Mouse (Mus musculus) layer of hippocampus, postnatal 25 days (tissue): ENCODE results near the gene Lonp2. TPM values are rescaled to one million over a fixed set of nuclear protein-coding genes. Genes with fewer than 3 reads are reported as not detected.

Source experiments
- DNase-seq, 2 experiments: peaks; one replicate each; pipeline ENCODE4 v3.0.0; 2022; ENCODE audit warnings: mixed read lengths in 2 of 2, low spot score in 1 of 2; ENCODE audit errors: extremely low spot score in 1 of 2
- total RNA-seq, 2 experiments: library from RNA; stranded (reverse); gene quantifications; 2 replicates each; pipeline ENCODE4 v1.2.3; 2021

Lonp2 gene
- total RNA-seq, 2 experiments from 2014 or later, result 72.6 to 79.2 TPM

- no peak for DNase-seq
Measured at GRCm38 (mm10) chr8:86617759-86618387, 6.0 kb upstream of the Lonp2 start.

DNA sequence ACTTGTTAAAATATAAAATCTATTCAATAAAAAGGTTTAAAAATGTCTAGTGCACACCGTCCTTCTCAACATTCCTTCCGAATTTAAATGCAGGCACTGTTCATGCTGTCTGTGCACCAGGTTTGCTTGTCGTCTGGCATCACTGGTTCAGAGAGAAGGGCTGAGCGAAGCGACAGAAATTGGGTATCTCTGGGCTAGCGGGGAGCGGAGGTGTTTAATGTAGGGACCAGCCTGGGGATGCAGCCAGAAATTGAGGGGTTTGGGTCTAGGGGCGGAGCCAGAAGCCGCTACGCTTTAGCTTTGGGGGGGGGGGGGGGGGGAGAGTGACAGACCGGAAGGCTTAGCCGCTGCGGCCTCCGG lies 312 bp upstream of the Lonp2 start:
- DNase-seq, result no peak

GRCm38 (mm10) chr8:86624915-86625314 lies 1.1 kb downstream of the Lonp2 start:
- DNase-seq, result no peak

GRCm38 (mm10) chr8:86630212-86630611 lies 6.4 kb downstream of the Lonp2 start:
- no peak for DNase-seq

DNA sequence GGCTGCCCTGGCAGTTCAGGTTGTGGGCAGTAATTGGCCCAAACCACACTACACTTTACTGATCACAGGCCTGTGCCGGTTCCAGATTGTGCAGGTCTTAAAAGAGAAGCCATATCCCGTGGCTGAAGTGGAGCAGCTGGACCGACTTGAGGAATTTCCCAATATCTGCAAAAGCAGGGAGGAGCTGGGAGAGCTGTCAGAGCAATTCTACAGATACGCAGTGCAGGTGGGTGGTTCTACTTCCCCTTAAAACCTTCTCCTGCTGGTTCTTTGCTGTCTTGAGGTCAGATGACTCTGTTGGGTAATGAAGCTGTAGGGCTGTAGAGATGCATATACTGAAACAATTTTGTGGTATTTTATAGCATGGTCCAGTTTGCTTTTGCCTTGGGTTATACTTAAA lies 7.6 kb downstream of the Lonp2 start:
- DNase-seq, result no peak

DNA sequence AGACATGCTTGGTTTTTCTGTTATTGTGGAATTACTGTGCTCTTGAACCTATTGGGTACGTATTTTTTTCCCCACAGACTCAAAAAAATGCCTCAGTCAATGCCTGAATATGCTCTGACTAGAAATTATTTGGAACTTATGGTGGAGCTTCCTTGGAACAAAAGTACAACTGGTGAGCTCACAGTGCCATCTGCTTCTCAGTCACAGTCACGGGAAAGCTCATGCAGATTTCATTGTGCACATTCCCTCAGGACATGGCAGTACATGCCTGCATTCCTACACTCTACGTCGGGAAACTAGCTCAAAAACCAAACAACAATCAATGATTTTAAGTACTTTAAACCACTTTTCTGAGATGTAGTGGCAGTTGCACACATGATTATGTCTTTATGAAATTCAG lies 14.0 kb downstream of the Lonp2 start:
- DNase-seq, result no peak

- DNase-seq, result no peak
Measured at GRCm38 (mm10) chr8:86638981-86639380, 15.1 kb downstream of the Lonp2 start.

GRCm38 (mm10) chr8:86642682-86643081 lies 18.8 kb downstream of the Lonp2 start:
- DNase-seq, result no peak

DNA sequence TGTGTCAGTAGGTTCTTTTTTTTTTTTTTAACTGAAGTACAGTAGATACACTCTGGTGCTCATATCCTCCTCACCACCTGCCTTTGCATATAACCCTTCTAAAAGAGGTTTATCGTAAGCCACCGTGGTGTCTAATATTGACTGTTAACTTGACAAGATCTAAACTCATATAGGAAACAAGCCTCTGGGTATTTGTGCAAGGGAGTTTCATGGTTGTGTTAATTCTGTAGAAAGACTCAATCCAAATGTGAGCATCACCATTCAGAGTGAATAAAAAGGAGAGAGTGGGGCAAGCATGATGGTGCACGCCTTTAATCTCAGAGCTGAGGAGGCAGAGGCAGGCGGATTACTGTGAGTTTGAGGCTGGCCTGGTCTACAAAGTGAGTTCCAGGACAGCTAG lies 20.8 kb downstream of the Lonp2 start:
- no peak for DNase-seq

DNA sequence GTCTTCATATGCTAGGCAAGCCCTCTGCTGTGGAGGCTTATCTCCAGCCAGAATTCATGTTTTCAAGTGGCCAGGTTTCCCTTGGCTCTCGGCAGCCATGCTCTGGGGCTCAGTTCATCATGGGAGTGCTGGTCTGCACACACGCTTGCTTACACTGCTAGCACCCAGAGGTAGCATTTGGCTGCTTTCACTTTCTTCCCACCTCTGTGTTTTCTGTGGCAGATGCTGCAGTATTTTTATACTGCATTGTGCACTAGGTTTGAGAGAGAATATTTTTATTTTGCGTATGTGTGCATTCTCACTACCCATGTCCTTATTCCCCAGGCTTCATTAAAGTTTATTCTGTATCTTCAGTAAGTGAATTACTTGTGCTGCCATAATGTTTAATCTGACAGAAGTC lies 23.9 kb downstream of the Lonp2 start:
- no peak for DNase-seq

GRCm38 (mm10) chr8:86651416-86651815 lies 27.6 kb downstream of the Lonp2 start:
- peak in 1 of 2 experiments; percentile 17 for DNase-seq

GRCm38 (mm10) chr8:86652546-86652945 lies 28.7 kb downstream of the Lonp2 start:
- DNase-seq, result no peak

- DNase-seq, result no peak
Measured at GRCm38 (mm10) chr8:86654578-86654977, 30.7 kb downstream of the Lonp2 start.

DNA sequence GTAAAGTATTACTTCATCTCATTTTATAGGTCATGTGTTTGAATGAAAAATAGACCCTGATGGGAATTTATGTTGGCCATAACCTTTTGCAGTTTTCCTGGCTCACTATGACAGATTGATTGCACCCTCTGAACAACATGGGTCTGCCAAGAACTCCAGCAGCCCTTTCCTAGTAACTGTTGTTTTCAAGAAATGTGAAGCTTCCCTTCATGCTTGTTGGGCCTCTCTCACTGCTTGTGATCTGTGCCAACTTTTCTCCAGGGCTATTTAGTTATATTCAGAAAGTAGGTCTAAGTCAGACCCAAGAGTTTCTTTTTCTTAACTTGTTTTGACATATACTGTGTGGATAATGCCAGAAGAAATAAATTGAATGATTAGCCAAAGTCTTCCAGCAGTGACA lies 44.9 kb downstream of the Lonp2 start:
- DNase-seq, result no peak

- no peak for DNase-seq
Measured at GRCm38 (mm10) chr8:86669259-86669658, 45.4 kb downstream of the Lonp2 start.

DNA sequence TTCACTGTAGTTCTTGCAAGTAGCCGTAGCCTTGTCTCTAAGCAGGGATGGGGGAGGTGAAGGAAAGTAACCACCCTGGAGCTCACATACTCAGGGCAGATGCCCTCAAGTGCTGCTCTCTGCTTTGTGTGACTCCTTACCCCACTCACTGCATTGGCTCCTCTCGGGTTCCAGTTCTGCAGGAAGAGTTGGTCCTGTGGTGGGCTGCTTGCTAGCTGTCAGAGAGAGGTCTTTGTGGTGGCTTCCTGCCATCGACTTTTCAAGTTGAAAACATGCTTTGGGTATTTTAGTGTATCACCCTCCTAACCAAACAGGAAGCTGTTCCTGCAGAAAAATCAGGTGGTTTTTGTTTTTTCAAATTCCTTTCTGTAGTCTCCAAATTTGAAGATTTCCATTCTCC lies 62.8 kb downstream of the Lonp2 start:
- DNase-seq, result no peak

DNA sequence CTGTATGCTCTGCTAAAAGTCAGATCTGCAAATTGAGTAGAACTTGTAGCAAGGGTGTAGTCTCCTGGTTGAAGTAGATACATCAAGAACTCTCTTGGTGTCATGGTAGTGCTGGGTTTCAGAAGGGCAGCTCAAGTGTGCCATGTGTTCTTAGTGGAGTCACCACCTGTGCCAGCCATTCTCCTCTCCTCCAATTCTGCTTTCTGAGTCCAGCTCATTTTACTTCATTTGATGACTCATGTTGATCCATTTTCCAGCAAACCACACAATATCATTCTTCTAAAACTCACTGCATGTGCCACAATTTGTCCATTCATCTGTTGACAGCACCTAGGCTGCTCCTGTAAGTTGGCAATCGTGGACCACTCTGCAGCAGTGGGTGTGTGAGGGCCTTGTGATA lies 68.3 kb downstream of the Lonp2 start:
- DNase-seq, result no peak

- no peak for DNase-seq
Measured at GRCm38 (mm10) chr8:86694011-86694410, 70.2 kb downstream of the Lonp2 start.

DNA sequence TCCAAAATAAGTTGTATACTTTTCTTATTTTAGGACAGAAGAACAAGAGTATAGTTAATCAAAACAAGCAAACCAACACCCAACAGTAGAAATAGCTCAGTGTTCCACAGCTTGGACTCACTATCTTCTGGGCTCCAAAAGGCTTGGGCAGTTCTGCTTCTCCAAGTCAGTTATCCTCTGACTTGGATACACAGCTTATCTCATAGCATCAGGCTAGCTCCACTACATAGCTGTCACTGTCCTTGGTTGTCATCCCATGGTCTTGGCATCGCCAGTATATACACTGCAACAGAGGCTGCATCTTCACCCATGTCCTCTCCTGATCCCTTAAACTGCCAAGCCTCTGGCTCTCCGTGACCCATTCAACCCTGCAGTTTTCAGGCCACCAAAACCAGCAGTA lies 71.9 kb downstream of the Lonp2 start:
- DNase-seq, result no peak

GRCm38 (mm10) chr8:86698811-86699421 lies 75.1 kb downstream of the Lonp2 start:
- DNase-seq, result no peak

DNA sequence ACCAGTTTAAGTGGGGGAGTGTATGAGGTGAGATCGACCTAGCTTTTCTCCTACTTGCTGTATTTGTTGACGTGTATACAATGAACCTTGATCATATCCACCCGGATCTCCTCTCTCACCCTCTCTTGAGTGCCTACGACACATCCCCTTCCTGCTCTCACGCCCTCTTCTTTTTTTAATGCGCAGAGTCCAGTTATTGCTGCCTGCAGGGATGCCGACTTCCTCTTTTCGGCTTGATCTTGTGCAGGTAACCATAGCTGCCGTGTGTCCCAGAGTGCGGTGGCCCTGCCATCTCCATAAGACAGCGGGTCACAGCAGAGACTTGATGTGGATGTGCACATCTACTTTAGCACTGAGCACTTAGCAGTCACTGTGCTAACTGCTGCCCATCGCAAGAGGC lies 75.6 kb downstream of the Lonp2 start:
- no peak for DNase-seq

GRCm38 (mm10) chr8:86702453-86702852 lies 78.6 kb downstream of the Lonp2 start:
- DNase-seq, result no peak

GRCm38 (mm10) chr8:86705317-86705716 lies 81.5 kb downstream of the Lonp2 start:
- DNase-seq, result no peak
